Mouse (Mus musculus) midbrain, embryonic 15.5 days (tissue): ENCODE measurements around the gene Osbpl9. TPM values are rescaled to one million over a fixed set of nuclear protein-coding genes. Genes with fewer than 3 reads are reported as not detected.

Source experiments
- ATAC-seq: fragments of 200-750 bp; cut with Nextera tagmentation; replicated peaks from 2 replicates; pipeline ENCODE4 v1.8.0; 2017; ENCODE audit warnings: moderate TSS enrichment
- H3K27ac ChIP-seq: fragments of 300-500 bp; sonication (generic); 2 replicates; pipeline ENCODE4 v1.5.1; 2015; ENCODE audit warnings: mild to moderate bottlenecking, inconsistent platforms
- H3K27me3 ChIP-seq: fragments of 300-500 bp; sonication (generic); replicated peaks from 2 replicates; pipeline ENCODE4 v1.6.1; 2015; ENCODE audit warnings: inconsistent platforms
- H3K36me3 ChIP-seq: fragments of 300-500 bp; sonication (generic); replicated peaks from 2 replicates; pipeline ENCODE4 v1.6.1; 2015; ENCODE audit warnings: inconsistent platforms
- H3K4me1 ChIP-seq: fragments of 300-500 bp; sonication (generic); 2 replicates; pipeline ENCODE4 v1.6.1; 2015; ENCODE audit warnings: inconsistent platforms
- H3K4me2 ChIP-seq: fragments of 300-500 bp; sonication (generic); 2 replicates; pipeline ENCODE4 v1.6.1; 2015; ENCODE audit warnings: inconsistent platforms, mild to moderate bottlenecking, moderate library complexity
- H3K4me3 ChIP-seq: fragments of 300-500 bp; sonication (generic); 2 replicates; pipeline ENCODE4 v1.5.1; 2015; ENCODE audit warnings: mild to moderate bottlenecking, inconsistent platforms
- H3K9ac ChIP-seq: fragments of 300-500 bp; sonication (generic); 2 replicates; pipeline ENCODE4 v1.6.1; 2015; ENCODE audit warnings: mild to moderate bottlenecking, inconsistent platforms
- H3K9me3 ChIP-seq: fragments of 300-500 bp; sonication (generic); 2 replicates; pipeline ENCODE4 v1.6.1; 2016; ENCODE audit warnings: inconsistent platforms
- WGBS: fragments of 180-500 bp; shearing (Covaris S2); methylation state at CpG from one replicate; pipeline ENCODE4 v1.1.7; 2015; ENCODE audit warnings: mixed read lengths; 5-methylcytosine and 5-hydroxymethylcytosine counted together
- polyA plus RNA-seq: library from polyadenylated mRNA; unstranded; fragments of >200 nt; fragmentation: Nextera tagmentation; extraction: Ambion mirVana; gene quantifications from 2 replicates; pipeline ENCODE4 v1.2.1, GENCODE M21; 2015

Osbpl9 gene
- polyA plus RNA-seq, 1 experiment from 2014 or later: 74.0 TPM

- Histone ChIP-seq H3K4me2 (no peak overlapping the region), H3K9me3 (no peaks in the 10 kb centered on the region), H3K9ac (no peak overlapping the region), H3K4me1 (no peaks in the 10 kb centered on the region), H3K27me3 (no peaks in the 10 kb centered on the region), H3K27ac (no peak overlapping the region), H3K4me3 (no peak overlapping the region), H3K36me3 (peaks cover 9% of the 10 kb centered on the region)
- ATAC-seq: no peak
- 85% methylated on average over 3 of the region's 3 CpGs for WGBS
Observed at GRCm38 (mm10) chr4:109079676-109080075, 122.4 kb downstream of the Osbpl9 start.

DNA sequence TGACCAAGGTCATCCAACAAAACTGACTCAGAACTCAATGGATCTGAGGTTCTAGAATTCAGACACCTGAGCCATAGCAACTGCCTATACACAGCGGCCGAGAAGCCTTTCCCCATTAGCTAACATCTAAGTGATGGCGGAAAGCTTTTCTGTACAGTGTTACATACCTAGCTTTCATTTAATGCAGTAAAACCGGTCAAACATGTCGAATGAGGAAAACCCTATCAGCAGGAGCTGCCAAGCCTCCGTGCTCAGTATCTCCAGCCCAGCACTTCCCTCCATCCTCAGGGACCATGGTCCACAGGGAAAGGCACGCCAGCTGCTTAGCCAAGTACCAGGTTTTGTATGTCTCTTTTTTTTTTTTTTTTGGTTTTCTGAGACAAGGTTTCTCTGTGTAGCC is 123.1 kb downstream of the Osbpl9 start:
- no peak overlapping the region for H3K4me2 ChIP-seq
- H3K4me1 ChIP-seq: no peaks in the 10 kb centered on the region
- H3K27me3 ChIP-seq: no peaks in the 10 kb centered on the region
- H3K9me3 ChIP-seq: no peaks in the 10 kb centered on the region
- H3K27ac ChIP-seq: no peak overlapping the region
- no peak overlapping the region for H3K9ac ChIP-seq
- no peak overlapping the region for H3K4me3 ChIP-seq
- 97% methylated on average over 7 of the region's 7 CpGs for WGBS
- ATAC-seq: no peak
- H3K36me3 ChIP-seq: peaks cover 9% of the 10 kb centered on the region

DNA sequence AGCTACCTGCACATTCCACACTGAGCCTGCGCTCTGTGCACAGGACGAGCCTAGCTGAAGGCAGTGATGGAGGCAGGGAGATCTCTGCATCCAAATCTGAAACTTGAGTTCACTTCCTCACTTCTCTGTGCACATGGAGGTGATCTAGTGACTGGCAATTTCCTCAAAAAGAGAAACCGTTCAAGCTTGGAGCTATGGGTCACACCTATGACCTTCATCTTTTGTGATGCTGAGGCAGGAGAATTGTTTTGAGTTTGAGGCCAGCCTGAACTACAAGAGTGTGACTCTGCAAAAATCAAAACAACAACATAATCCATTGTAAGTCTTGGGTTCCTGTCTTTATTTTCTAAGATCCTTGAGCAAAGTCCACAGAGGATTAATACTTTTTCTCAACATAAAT is 128.8 kb downstream of the Osbpl9 start:
- H3K9ac ChIP-seq: no peak overlapping the region
- H3K36me3 ChIP-seq: peaks cover 4% of the 10 kb centered on the region; the same call in 1 of the 2 replicates
- no peak overlapping the region for H3K4me3 ChIP-seq
- H3K27ac ChIP-seq: no peak overlapping the region
- 0 out of 2 replicates have a peak, but pooled peaks cover 3% of the 10 kb centered on the region for H3K4me1 ChIP-seq
- 80% methylated on average over 3 of the region's 3 CpGs for WGBS
- no peak for ATAC-seq
- no peak overlapping the region for H3K4me2 ChIP-seq
- no peaks in the 10 kb centered on the region for H3K9me3 ChIP-seq
- H3K27me3 ChIP-seq: no peaks in the 10 kb centered on the region

- Histone ChIP-seq H3K4me2 (no peak overlapping the region), H3K27ac (no peak overlapping the region), H3K9ac (no peak overlapping the region), H3K4me1 (0 out of 2 replicates have a peak, but pooled peaks cover 3% of the 10 kb centered on the region), H3K4me3 (no peak overlapping the region), H3K9me3 (no peaks in the 10 kb centered on the region), H3K36me3 (peaks cover 4% of the 10 kb centered on the region; the same call in 1 of the 2 replicates), H3K27me3 (no peaks in the 10 kb centered on the region)
- no peak for ATAC-seq
- 88% methylated on average over 6 of the region's 6 CpGs for WGBS
Observed at GRCm38 (mm10) chr4:109072891-109073290, 129.2 kb downstream of the Osbpl9 start.

- no peaks in the 10 kb centered on the region for H3K27me3 ChIP-seq
- ATAC-seq: no peak
- H3K27ac ChIP-seq: no peak overlapping the region
- WGBS: 94% methylated on average over 5 of the region's 5 CpGs
- H3K4me2 ChIP-seq: no peak overlapping the region
- peaks cover 48% of the 10 kb centered on the region for H3K36me3 ChIP-seq
- no peaks in the 10 kb centered on the region for H3K9me3 ChIP-seq
- no peak overlapping the region for H3K9ac ChIP-seq
- H3K4me3 ChIP-seq: no peak overlapping the region
- no peaks in the 10 kb centered on the region for H3K4me1 ChIP-seq
Observed at GRCm38 (mm10) chr4:109065714-109066113, 136.4 kb downstream of the Osbpl9 start.

DNA sequence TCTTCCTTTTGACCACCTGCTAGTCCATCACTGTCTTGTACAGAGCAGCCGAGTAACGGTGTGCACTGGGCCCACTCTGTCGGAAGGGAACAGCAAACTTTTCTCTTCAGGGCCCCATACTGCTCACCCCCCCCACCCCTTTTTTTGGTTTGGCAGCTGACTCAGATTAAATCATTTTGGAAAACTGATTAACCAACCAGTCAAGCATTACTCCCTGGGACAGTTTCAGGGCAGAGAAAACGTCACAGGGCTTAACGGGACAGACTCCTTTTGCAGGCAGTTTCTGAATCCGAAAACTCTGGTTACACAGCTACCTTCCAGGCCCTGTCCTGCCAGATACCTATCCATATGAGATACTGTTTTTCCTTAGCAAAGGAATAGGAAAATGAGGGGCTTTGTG is 137.1 kb downstream of the Osbpl9 start:
- H3K4me2 ChIP-seq: no peak overlapping the region
- WGBS: 87% methylated on average over 6 of the region's 6 CpGs
- no peaks in the 10 kb centered on the region for H3K9me3 ChIP-seq
- no peak overlapping the region for H3K27ac ChIP-seq
- H3K4me1 ChIP-seq: no peaks in the 10 kb centered on the region
- H3K27me3 ChIP-seq: no peaks in the 10 kb centered on the region
- ATAC-seq: no peak
- no peak overlapping the region for H3K9ac ChIP-seq
- H3K36me3 ChIP-seq: peaks cover 52% of the 10 kb centered on the region
- H3K4me3 ChIP-seq: no peak overlapping the region

DNA sequence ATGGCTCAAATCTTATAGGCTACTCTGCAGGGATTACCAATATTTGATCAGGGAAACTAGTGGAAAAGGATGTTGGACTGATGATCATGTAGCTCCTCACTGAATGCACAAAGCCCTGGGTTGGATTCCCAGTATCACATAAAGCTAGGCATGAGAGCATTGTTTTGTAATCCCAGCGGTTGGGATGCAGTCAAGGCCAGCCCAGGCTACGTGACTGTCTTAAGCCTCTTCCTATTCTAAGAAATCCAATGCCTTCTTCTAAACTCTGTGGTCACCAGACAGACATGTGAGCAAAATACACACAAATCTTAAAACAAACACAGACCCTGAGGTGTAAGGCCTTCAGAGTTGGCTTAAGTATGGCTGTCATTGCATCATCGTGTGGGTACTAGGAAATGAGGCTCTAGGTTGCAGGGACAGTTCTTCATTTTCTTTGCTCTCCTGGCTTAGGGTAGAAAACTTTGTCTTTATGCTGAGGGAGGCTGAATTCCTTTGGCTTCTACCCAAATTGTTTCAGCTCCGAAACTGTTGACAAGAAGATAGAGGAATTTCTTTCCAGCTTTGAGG is 142.7 kb downstream of the Osbpl9 start:
- WGBS: 89% methylated on average over 4 of the region's 4 CpGs
- H3K9me3 ChIP-seq: no peaks in the 10 kb centered on the region
- H3K9ac ChIP-seq: no peak overlapping the region
- no peak for ATAC-seq
- no peaks in the 10 kb centered on the region for H3K27me3 ChIP-seq
- H3K4me3 ChIP-seq: no peak overlapping the region
- peaks cover 72% of the 10 kb centered on the region for H3K36me3 ChIP-seq
- no peaks in the 10 kb centered on the region for H3K4me1 ChIP-seq
- H3K4me2 ChIP-seq: no peak overlapping the region
- no peak overlapping the region for H3K27ac ChIP-seq

DNA sequence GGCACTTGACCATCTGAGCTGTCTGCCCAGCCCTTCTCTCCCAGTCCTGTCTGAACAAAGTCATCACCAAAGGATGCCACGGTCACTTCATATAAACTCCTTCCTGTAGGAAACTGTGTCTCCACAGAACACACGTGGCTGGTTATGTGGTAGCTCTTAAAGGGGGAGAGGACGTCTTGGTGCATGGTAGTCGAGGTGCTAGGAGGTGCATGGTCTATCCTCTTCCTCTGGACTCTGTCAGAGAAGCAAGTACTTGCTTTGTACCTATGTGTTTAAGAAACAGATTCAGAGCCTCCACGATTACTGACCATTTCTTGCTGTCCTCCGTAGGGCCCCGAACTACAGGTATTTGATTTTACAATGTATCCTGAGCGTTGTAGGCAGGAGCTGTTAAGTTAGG is 144.4 kb downstream of the Osbpl9 start:
- H3K27ac ChIP-seq: no peak overlapping the region
- H3K4me1 ChIP-seq: no peaks in the 10 kb centered on the region
- H3K4me2 ChIP-seq: no peak overlapping the region
- no peak overlapping the region for H3K9ac ChIP-seq
- H3K36me3 ChIP-seq: peaks cover 61% of the 10 kb centered on the region
- no peaks in the 10 kb centered on the region for H3K9me3 ChIP-seq
- no peak for ATAC-seq
- 94% methylated on average over 8 of the region's 8 CpGs for WGBS
- no peak overlapping the region for H3K4me3 ChIP-seq
- H3K27me3 ChIP-seq: no peaks in the 10 kb centered on the region

DNA sequence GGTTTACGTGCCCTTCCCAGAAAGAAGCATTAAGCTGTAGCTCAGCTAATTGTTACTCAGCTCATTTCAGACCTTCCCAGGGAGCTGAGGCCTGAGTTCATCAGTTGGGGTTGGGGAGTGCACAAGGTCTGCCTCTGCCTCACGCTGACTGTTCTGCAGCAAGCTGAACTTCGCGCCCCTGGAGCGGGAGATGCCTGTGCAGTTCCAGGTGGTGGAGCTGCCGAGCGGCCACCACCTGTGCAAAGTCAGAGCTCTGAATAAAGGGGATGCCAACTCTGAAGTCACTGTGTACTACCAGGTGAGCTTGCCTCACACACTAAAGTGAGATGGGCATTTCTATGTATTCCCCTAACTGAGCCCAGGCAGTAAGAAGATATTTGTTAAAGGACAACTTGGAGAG is 145.7 kb downstream of the Osbpl9 start:
- Histone ChIP-seq H3K36me3 (peaks cover 51% of the 10 kb centered on the region), H3K27ac (no peak overlapping the region), H3K27me3 (no peaks in the 10 kb centered on the region), H3K4me1 (no peaks in the 10 kb centered on the region), H3K4me3 (no peak overlapping the region), H3K4me2 (no peak overlapping the region), H3K9me3 (no peaks in the 10 kb centered on the region), H3K9ac (no peak overlapping the region)
- WGBS: 83% methylated on average over 7 of the region's 7 CpGs
- no peak for ATAC-seq

GRCm38 (mm10) chr4:109054003-109054402 is 148.1 kb downstream of the Osbpl9 start:
- Histone ChIP-seq H3K4me1 (no peaks in the 10 kb centered on the region), H3K4me2 (no peak overlapping the region), H3K4me3 (no peak overlapping the region), H3K36me3 (peaks cover 51% of the 10 kb centered on the region), H3K9ac (no peak overlapping the region), H3K27ac (no peak overlapping the region), H3K9me3 (no peaks in the 10 kb centered on the region), H3K27me3 (no peaks in the 10 kb centered on the region)
- 73% methylated on average over 9 of the region's 9 CpGs for WGBS
- no peak for ATAC-seq

GRCm38 (mm10) chr4:109052282-109052681 is 149.8 kb downstream of the Osbpl9 start:
- whole genome bisulfite sequencing: 60% methylated on average over 1 of the region's 1 CpGs
- peaks cover 50% of the 10 kb centered on the region; the same call in 1 of the 2 replicates for H3K36me3 ChIP-seq

DNA sequence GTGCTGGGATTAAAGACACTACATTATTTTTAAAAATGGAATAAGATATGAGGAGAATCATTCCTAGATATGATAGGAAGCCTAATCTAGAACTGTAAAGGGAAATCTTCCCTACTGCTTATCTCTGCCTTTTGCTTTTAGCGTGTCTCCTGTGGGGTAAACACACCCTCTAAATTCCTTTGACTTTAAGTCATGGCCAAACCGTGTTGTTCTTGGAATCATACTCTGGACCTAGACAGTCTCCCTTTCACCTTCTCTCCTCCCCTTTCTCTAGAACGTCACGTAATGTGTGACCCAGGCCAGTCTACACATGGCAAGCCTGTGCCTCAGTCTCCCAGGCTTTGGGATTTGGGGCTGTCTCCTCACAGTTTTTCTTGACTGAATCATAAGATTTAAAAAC is 153.8 kb downstream of the Osbpl9 start:
- no peak overlapping the region for H3K4me2 ChIP-seq
- peaks cover 46% of the 10 kb centered on the region for H3K36me3 ChIP-seq
- no peak for ATAC-seq
- no peaks in the 10 kb centered on the region for H3K9me3 ChIP-seq
- H3K4me1 ChIP-seq: no peaks in the 10 kb centered on the region
- no peaks in the 10 kb centered on the region for H3K27me3 ChIP-seq
- H3K4me3 ChIP-seq: no peak overlapping the region
- H3K9ac ChIP-seq: no peak overlapping the region
- H3K27ac ChIP-seq: no peak overlapping the region
- WGBS: 84% methylated on average over 4 of the region's 4 CpGs

More at GRCm38 (mm10) chr4:109052282-109052681, 149.8 kb downstream of the Osbpl9 start:
- H3K27me3 ChIP-seq: no peaks in the 10 kb centered on the region
- no peaks in the 10 kb centered on the region for H3K4me1 ChIP-seq
- H3K4me2 ChIP-seq: no peak overlapping the region
- H3K4me3 ChIP-seq: no peak overlapping the region
- no peaks in the 10 kb centered on the region for H3K9me3 ChIP-seq
- H3K9ac ChIP-seq: no peak overlapping the region
- 0 out of 2 replicates have a peak overlapping the region, but pooled peaks have one; percentile 34 for H3K27ac ChIP-seq
- ATAC-seq: peak; percentile 43; the same call in 1 of the 2 replicates

DNA sequence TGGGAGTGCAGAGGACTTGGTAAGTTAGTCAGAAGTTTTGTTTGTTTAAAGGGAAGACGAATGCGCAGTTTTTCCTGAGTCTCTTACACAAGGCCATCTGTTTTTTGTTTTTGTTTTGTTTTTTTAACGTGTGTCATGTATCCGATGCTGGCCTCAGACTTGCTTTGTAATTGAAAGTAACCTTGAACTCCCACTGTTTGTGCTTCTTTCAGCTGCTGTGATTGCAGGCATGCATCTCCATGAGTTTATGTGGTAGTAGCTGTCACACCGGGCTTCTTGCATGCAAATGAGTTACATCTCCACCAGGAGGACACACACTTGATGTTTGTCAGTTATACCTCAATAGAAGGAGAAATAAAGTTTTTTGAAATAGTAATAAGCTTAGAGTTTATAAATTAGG is 158.3 kb downstream of the Osbpl9 start:
- Histone ChIP-seq H3K4me1 (no peaks in the 10 kb centered on the region), H3K9ac (no peak overlapping the region), H3K36me3 (peaks cover 53% of the 10 kb centered on the region), H3K4me2 (no peak overlapping the region), H3K27me3 (no peaks in the 10 kb centered on the region), H3K4me3 (no peak overlapping the region), H3K9me3 (no peaks in the 10 kb centered on the region), H3K27ac (no peak overlapping the region)
- no peak for ATAC-seq
- WGBS: 85% methylated on average over 5 of the region's 5 CpGs
